Comparison of ENCODE assay signal across 16 mouse cellular contexts in the genomic region with DNA sequence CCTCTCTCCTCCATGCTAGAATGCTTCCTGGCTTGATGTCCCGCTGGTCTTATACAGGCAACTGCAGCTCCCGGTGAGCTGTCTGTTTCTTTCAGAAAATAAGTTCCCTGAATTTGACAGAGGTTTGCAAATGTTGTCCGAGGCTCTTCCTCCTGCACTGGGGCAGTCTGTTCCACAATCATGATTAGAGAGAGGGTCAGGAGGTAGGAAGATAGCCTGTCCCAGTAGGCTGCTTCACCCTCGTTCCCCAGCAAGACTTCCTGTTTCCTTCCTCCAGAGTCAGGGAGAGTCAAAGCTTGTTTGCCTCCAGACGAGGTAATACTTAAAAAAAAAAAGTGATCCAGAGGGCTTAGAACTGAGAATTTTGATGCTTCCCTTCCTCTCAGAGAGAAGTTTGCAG. TPM values are rescaled to one million over a fixed set of nuclear protein-coding genes. Genes with fewer than 3 reads are reported as not detected.
A peak's percentile ranks its signal among the peaks of the same experiment; 100 is the strongest.
DNase-seq lines count a peak whose midpoint lies in the region; ATAC-seq and TF ChIP-seq lines count a peak whose summit lies in the region.
"Had no signal": no experiment of that assay in that cellular context is flagged by ENCODE, and none has a peak within 500 bp of the region (broad histone marks: within the 10 kb centered on the region; RNA-seq: fewer than 3 reads in every experiment).

No protein-coding gene starts in this region.

- H3K27ac ChIP-seq in heart, adult 2 months = peak overlapping the region; percentile 82
- no peak overlapping the region for H3K27ac ChIP-seq in kidney, embryonic 14.5 days (ENCODE audit: low read depth, low read length)
- H3K27ac ChIP-seq in cortical plate, adult 2 months (ENCODE audit: insufficient read depth, low read length) = peak overlapping the region; percentile 79
- H3K27ac ChIP-seq: embryonic facial prominence, embryonic 12.5 days; hindbrain, embryonic 13.5 days; liver, embryonic 13.5 days; neural tube, embryonic 12.5 days had no signal

- TF ChIP-seq CTCF in heart, adult 2 months (IDR thresholded peaks at IDR 0.05) = no peak
- no peak for TF ChIP-seq CTCF in cortical plate, adult 2 months (IDR thresholded peaks at IDR 0.05; ENCODE audit: extremely low read depth, insufficient read depth, low read length)

- H3K27me3 ChIP-seq in heart, adult 2 months (ENCODE audit: control insufficient read depth, insufficient read depth, low read length) = no peaks in the 10 kb centered on the region
- H3K27me3 ChIP-seq in kidney, embryonic 14.5 days (ENCODE audit: control insufficient read depth, insufficient read depth, low read length) = no peaks in the 10 kb centered on the region
- H3K27me3 ChIP-seq: embryonic facial prominence, embryonic 12.5 days; hindbrain, embryonic 13.5 days; liver, embryonic 13.5 days; neural tube, embryonic 12.5 days had no signal

- DNase-seq in heart, adult 2 months = peak in 1 of 2 experiments; percentile 53
- DNase-seq in heart, postnatal 10 days = no peak
- peak; percentile 29 for DNase-seq in kidney, adult 8-10 months
- peak; percentile 25 for DNase-seq in kidney, postnatal 10 days
- no peak for DNase-seq in cerebellum, adult 18-20 months
- no peak for DNase-seq in left cerebral cortex, adult 18-20 months (ENCODE audit: low spot score in 2 of 2)
- DNase-seq: cerebellum, postnatal 25 days; gastrocnemius, postnatal 25 days; liver, embryonic 13.5 days; thymus, adult 18-20 months had no signal

- peak; percentile 34; the same call in 1 of the 2 replicates for TF ChIP-seq POLR2A in heart, adult 2 months (IDR thresholded peaks at IDR 0.05; ENCODE audit: insufficient read depth, low read depth, low read length)
- TF ChIP-seq POLR2A in cortical plate, adult 2 months (IDR thresholded peaks at IDR 0.05; ENCODE audit: extremely low read depth, insufficient read depth, low read length) = no peak

- 0 out of 2 replicates have a peak overlapping the region, but pooled peaks have one; percentile 8 for H3K4me3 ChIP-seq in heart, adult 2 months
- no peak overlapping the region for H3K4me3 ChIP-seq in kidney, embryonic 14.5 days (ENCODE audit: low read length)
- H3K4me3 ChIP-seq in cortical plate, adult 2 months (ENCODE audit: insufficient read depth, low read length) = no peak overlapping the region
- H3K4me3 ChIP-seq: embryonic facial prominence, embryonic 12.5 days; hindbrain, embryonic 13.5 days; liver, embryonic 13.5 days; neural tube, embryonic 12.5 days had no signal

- no peak for ATAC-seq in kidney, embryonic 14.5 days (ENCODE audit: low FRiP score, low TSS enrichment)
- ATAC-seq: intestine, postnatal 0 days had no signal

- H3K9ac ChIP-seq in heart, adult 2 months (ENCODE audit: low read depth, low read length) = no peak overlapping the region; the same call in 1 of the 2 replicates
- no peak overlapping the region for H3K9ac ChIP-seq in kidney, embryonic 14.5 days (ENCODE audit: low read depth, low read length)
- H3K9ac ChIP-seq: embryonic facial prominence, embryonic 12.5 days; hindbrain, embryonic 13.5 days; liver, embryonic 13.5 days; neural tube, embryonic 12.5 days had no signal

- intact Hi-C loops in heart, adult 2 months (cut with DNase I) = loop anchor here (1.0 to 2.0 kb wide), 3 partner anchors 10 to 16 kb away; partner anchors contain the start of gene Adgrf5
- intact Hi-C loops in heart, postnatal 10 days (cut with DNase I) = no loop called here

- H3K4me2 ChIP-seq in kidney, embryonic 14.5 days (replicated peaks; ENCODE audit: low read depth, low read length) = no peak overlapping the region
- H3K4me2 ChIP-seq: embryonic facial prominence, embryonic 12.5 days; hindbrain, embryonic 13.5 days; liver, embryonic 13.5 days; neural tube, embryonic 12.5 days had no signal

- peak; percentile 58; the same call in 1 of the 2 replicates for TF ChIP-seq EP300 in heart, adult 2 months (IDR thresholded peaks at IDR 0.05; ENCODE audit: insufficient read depth, low read depth, low read length)

- peaks cover 45% of the 10 kb centered on the region for H3K36me3 ChIP-seq in heart, adult 2 months (ENCODE audit: control insufficient read depth, insufficient read depth, low read length)
- H3K36me3 ChIP-seq in kidney, embryonic 14.5 days (ENCODE audit: control insufficient read depth, insufficient read depth, low read length) = no peaks in the 10 kb centered on the region
- H3K36me3 ChIP-seq: embryonic facial prominence, embryonic 12.5 days; hindbrain, embryonic 13.5 days; liver, embryonic 13.5 days; neural tube, embryonic 12.5 days had no signal

- no peaks in the 10 kb centered on the region for H3K79me2 ChIP-seq in heart, adult 2 months (replicated peaks; ENCODE audit: control insufficient read depth, insufficient read depth, low read length)

- 25% methylated on average over 5 of the region's 5 CpGs for WGBS in heart, adult 2 months
- 48% methylated on average over 5 of the region's 5 CpGs for WGBS in kidney, embryonic 14.5 days

- peaks cover 32% of the 10 kb centered on the region for H3K4me1 ChIP-seq in heart, adult 2 months (ENCODE audit: control insufficient read depth, insufficient read depth, low read length)
- H3K4me1 ChIP-seq in kidney, embryonic 14.5 days (ENCODE audit: control insufficient read depth, insufficient read depth, low read length) = no peaks in the 10 kb centered on the region
- H3K4me1 ChIP-seq in cortical plate, adult 2 months (ENCODE audit: control insufficient read depth, insufficient read depth, low read length) = no peaks in the 10 kb centered on the region
- H3K4me1 ChIP-seq: embryonic facial prominence, embryonic 12.5 days; hindbrain, embryonic 13.5 days; neural tube, embryonic 12.5 days had no signal

- no peaks in the 10 kb centered on the region for H3K9me3 ChIP-seq in kidney, embryonic 14.5 days (ENCODE audit: control insufficient read depth, low read length)
- H3K9me3 ChIP-seq: embryonic facial prominence, embryonic 12.5 days; hindbrain, embryonic 13.5 days; liver, embryonic 13.5 days; neural tube, embryonic 12.5 days had no signal

RNA-seq across cellular contexts. Expression of gene Adgrf5, which starts 16.3 kb away (rescaled TPM):
- 100 to 1,000 TPM; 184 to 231 TPM for total RNA-seq in heart, adult 2 months (2021)
- 57.7 and 116 TPM in 2 replicates for polyA plus RNA-seq in heart, adult 2 months (2012; rRNA removed)
- 100 to 1,000 TPM; 219 to 248 TPM for total RNA-seq in heart, postnatal 10 days (2021)
- polyA plus RNA-seq in kidney, embryonic 14.5 days (2014; fragmentation: Nextera tagmentation; extraction: Ambion mirVana) = 6.1 and 16.2 TPM in 2 replicates
- polyA plus RNA-seq in cortical plate, adult 2 months (2012; rRNA removed) = 23.9 and 25.4 TPM in 2 replicates
- 10 to 100 TPM; 28.4 to 28.8 TPM for total RNA-seq in left cerebral cortex, adult 18-20 months (2021)

Comparison
In these comparisons a context has a peak if more than half of its experiments do, and no peak if none do; other contexts are left out.
1. DNase-seq: peak in kidney, adult 8-10 months (2 of 2) and kidney, postnatal 10 days (single experiment); none in heart, postnatal 10 days (0 of 2), cerebellum, adult 18-20 months (0 of 2) and left cerebral cortex, adult 18-20 months (0 of 2).
2. RNA of gene Adgrf5, which starts 16.3 kb away (total RNA-seq): 219 to 248 TPM in heart, postnatal 10 days and 184 to 231 TPM in heart, adult 2 months; 28.4 to 28.8 TPM in left cerebral cortex, adult 18-20 months; every median in the first group is over 4 times any median in the second.